Mouse (Mus musculus) central nervous system, embryonic 14 days (tissue): ENCODE measurements around the gene Chd6. TPM values are rescaled to one million over a fixed set of nuclear protein-coding genes. Genes with fewer than 3 reads are reported as not detected.

Source experiments
- polyA plus RNA-seq: library from polyadenylated mRNA; depleted of rRNA; stranded (reverse); fragments of >200 nt; gene quantifications from 2 replicates; pipeline ENCODE4 v1.2.3, GENCODE M21; 2012; rRNA removed

Gene Chd6
- polyA plus RNA-seq, result 34.7 and 38.7 TPM in 2 replicates

GRCm38 (mm10) chr2:161108933-161109371, at the start of gene Chd6:
Gene Chd6 (minus strand): TSS chr2:161109075.

GRCm38 (mm10) chr2:160912231-160912671, 196.6 kb downstream of the Chd6 start, which contains the start of gene Emilin3:
Gene Emilin3 (minus strand): TSS chr2:160912328.

Other genes starting within 250 kb of the Chd6 start
- 9.3 and 10.2 TPM in 2 replicates for gene Zhx3, start 236.1 kb downstream of the Chd6 start, polyA plus RNA-seq
- 0.33 and 0.63 TPM in 2 replicates for gene Lpin3, start 228.4 kb downstream of the Chd6 start, polyA plus RNA-seq
- 2.7 and 14.0 TPM in 2 replicates for gene Emilin3, start 196.7 kb downstream of the Chd6 start, polyA plus RNA-seq